Mouse (Mus musculus): ENCODE data around the gene 2300002M23Rik. TPM values are rescaled to one million over a fixed set of nuclear protein-coding genes. Genes with fewer than 3 reads are reported as not detected.

The 2300002M23Rik gene
- total and polyA plus RNA-seq, 2 experiments from 2014 or later, result not detected

GRCm38 (mm10) chr17:35578211-35578610 lies 11.0 kb downstream of the 2300002M23Rik start:
- Histone ChIP-seq H3K4me3 (ENCODE audit: low read depth, low read length) (no peak overlapping the region), H3K27me3 (ENCODE audit: insufficient read depth, low read length) (no peaks in the 10 kb centered on the region; the same call in 1 of the 2 replicates), H3K9me3 (ENCODE audit: low read length) (no peaks in the 10 kb centered on the region), H3K9ac (replicated peaks; ENCODE audit: low read length, poor library complexity, severe bottlenecking) (no peak overlapping the region), H3K4me1 (ENCODE audit: insufficient read depth, low read length) (no peaks in the 10 kb centered on the region), H3K27ac (ENCODE audit: low read depth, low read length) (no peak overlapping the region), H3K36me3 (ENCODE audit: insufficient read depth, low read length) (no peaks in the 10 kb centered on the region), H3K4me2 (ENCODE audit: low read depth, low read length, poor library complexity, severe bottlenecking) (no peak overlapping the region)
- 23% methylated on average over 6 of the region's 6 CpGs for WGBS
- peak; percentile 97 for TF ChIP-seq CTCF (IDR thresholded peaks at IDR 0.05)
- ATAC-seq (ENCODE audit: low FRiP score) (no peak), DNase-seq (ENCODE audit: low spot score) (peak; percentile 84)

DNA sequence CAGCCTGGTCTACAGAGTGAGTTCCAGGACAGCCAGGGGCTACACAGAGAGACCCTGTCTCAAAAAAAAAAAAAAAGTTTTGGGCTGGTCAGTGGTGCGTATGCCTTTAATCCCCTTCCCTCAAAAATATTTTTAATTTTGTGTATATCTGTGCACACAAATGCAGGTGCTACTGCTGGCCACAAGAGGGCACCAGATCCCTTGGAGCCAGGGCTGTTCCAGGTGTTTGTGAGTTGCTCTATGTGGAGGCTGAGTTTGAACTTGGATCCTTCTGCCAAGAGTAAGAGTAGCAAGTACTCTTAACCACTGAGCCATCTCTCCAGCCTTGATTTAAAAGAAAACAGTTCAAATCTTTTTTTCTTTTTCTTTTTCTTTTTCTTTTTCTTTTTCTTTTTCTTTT lies 15.7 kb downstream of the 2300002M23Rik start:
- no peaks in the 10 kb centered on the region for H3K9me3 ChIP-seq (ENCODE audit: low read length)
- ATAC-seq (ENCODE audit: low FRiP score) (no peak), DNase-seq (ENCODE audit: low spot score) (no peak)
- no peaks in the 10 kb centered on the region for H3K4me1 ChIP-seq (ENCODE audit: insufficient read depth, low read length)
- H3K27ac ChIP-seq (ENCODE audit: low read depth, low read length), result no peak overlapping the region
- no peak overlapping the region for H3K9ac ChIP-seq (replicated peaks; ENCODE audit: low read length, poor library complexity, severe bottlenecking)
- no peak overlapping the region for H3K4me2 ChIP-seq (ENCODE audit: low read depth, low read length, poor library complexity, severe bottlenecking)
- no peaks in the 10 kb centered on the region; the same call in 1 of the 2 replicates for H3K27me3 ChIP-seq (ENCODE audit: insufficient read depth, low read length)
- WGBS, result 91% methylated on average over 1 of the region's 1 CpGs
- peak; percentile 72 for TF ChIP-seq CTCF (IDR thresholded peaks at IDR 0.05)
- H3K4me3 ChIP-seq (ENCODE audit: low read depth, low read length), result no peak overlapping the region
- H3K36me3 ChIP-seq (ENCODE audit: insufficient read depth, low read length), result no peaks in the 10 kb centered on the region

DNA sequence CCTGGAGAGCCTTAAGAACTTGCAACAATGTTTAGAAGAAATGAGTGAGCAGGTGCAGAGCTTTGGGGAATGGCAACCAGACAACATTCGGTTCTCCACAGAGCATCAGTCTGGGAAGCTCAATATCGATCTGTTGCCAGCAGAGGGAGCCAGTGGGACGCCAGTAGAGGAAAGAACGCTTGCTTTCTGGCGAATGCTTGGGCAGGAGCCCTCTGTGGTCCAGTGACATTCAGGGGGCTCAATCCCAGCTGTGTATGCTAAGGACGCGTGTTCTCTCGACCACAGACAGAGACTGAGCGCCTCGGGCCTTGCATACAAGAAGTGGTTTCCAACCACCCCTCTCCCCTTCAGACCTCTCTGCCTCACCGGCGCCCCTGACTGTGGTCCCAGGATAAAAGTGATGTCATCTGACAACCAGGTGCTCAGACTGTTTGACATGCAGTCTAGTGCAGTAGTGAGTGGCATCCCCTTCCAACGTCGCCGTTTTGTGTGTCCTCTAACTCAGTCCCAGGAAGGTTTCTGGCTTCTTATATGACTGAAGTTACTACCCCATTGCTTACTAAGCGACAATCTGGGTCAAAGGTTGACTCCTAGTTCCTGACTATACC lies 17.2 kb downstream of the 2300002M23Rik start:
- peak overlapping the region; percentile 43 for H3K4me2 ChIP-seq (ENCODE audit: low read depth, low read length, poor library complexity, severe bottlenecking)
- H3K9me3 ChIP-seq (ENCODE audit: low read length), result no peaks in the 10 kb centered on the region
- H3K27me3 ChIP-seq (ENCODE audit: insufficient read depth, low read length), result no peaks in the 10 kb centered on the region; the same call in 1 of the 2 replicates
- H3K36me3 ChIP-seq (ENCODE audit: insufficient read depth, low read length), result no peaks in the 10 kb centered on the region
- TF ChIP-seq CTCF (IDR thresholded peaks at IDR 0.05), result peak; percentile 96
- ATAC-seq (ENCODE audit: low FRiP score), result peak; percentile 69
- H3K4me1 ChIP-seq (ENCODE audit: insufficient read depth, low read length), result no peaks in the 10 kb centered on the region
- no peak overlapping the region for H3K27ac ChIP-seq (ENCODE audit: low read depth, low read length)
- H3K4me3 ChIP-seq (ENCODE audit: low read depth, low read length), result no peak overlapping the region
- 15% methylated on average over 16 of the region's 16 CpGs for WGBS
- no peak overlapping the region for H3K9ac ChIP-seq (replicated peaks; ENCODE audit: low read length, poor library complexity, severe bottlenecking)
- peak; percentile 92 for DNase-seq (ENCODE audit: low spot score)

DNA sequence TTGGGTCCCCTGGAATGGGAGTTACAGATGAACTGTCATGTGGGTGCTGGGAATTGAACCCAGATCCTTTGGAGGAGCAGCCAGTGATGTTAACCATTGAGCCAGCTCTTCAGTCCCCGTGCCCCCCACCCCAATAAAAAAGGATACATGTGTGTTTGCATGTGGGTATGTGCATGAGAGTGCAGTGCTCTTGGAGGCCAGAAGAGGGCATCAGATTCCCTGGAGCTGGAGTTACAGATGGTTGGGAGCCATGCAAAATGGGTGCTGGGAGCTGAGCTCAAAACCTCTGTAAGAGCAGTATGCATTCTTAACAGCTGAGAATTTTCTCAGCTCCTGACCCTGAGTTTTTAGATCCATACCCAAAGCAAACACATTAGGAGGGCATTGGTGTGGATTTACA lies 20.0 kb downstream of the 2300002M23Rik start:
- Histone ChIP-seq H3K27ac (ENCODE audit: low read depth, low read length) (no peak overlapping the region), H3K9me3 (ENCODE audit: low read length) (no peaks in the 10 kb centered on the region), H3K27me3 (ENCODE audit: insufficient read depth, low read length) (no peaks in the 10 kb centered on the region), H3K36me3 (ENCODE audit: insufficient read depth, low read length) (no peaks in the 10 kb centered on the region), H3K4me2 (ENCODE audit: low read depth, low read length, poor library complexity, severe bottlenecking) (no peak overlapping the region), H3K4me1 (ENCODE audit: insufficient read depth, low read length) (no peaks in the 10 kb centered on the region), H3K9ac (replicated peaks; ENCODE audit: low read length, poor library complexity, severe bottlenecking) (no peak overlapping the region), H3K4me3 (ENCODE audit: low read depth, low read length) (no peak overlapping the region)
- 90% methylated on average over 1 of the region's 1 CpGs for WGBS
- peak; percentile 17; the same call in 1 of the 2 replicates for TF ChIP-seq CTCF (IDR thresholded peaks at IDR 0.05)
- ATAC-seq (ENCODE audit: low FRiP score) (no peak), DNase-seq (ENCODE audit: low spot score) (no peak)

DNA sequence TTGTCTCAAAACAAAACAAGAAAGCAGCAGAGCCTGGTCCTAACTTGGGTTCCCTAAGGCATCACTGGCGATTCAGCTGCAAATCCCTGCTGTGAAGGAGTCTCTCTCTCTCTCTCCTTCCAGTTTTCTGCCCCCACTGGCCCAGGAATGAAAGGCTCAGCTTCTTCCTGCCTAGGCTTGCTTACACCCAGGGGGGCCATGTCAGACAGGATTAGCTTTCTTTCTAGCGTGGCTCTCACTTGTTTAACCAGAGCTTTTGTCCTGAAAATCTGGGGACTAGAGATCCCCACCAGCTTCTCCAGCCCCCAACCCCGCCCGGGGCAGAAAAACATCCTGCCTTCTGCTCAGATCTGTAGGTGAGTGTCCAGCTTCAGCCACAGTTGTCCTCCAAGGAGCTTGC lies 21.1 kb downstream of the 2300002M23Rik start:
- DNase-seq (ENCODE audit: low spot score) (no peak), ATAC-seq (ENCODE audit: low FRiP score) (no peak)
- Histone ChIP-seq H3K36me3 (ENCODE audit: insufficient read depth, low read length) (no peaks in the 10 kb centered on the region), H3K9ac (replicated peaks; ENCODE audit: low read length, poor library complexity, severe bottlenecking) (no peak overlapping the region), H3K9me3 (ENCODE audit: low read length) (no peaks in the 10 kb centered on the region), H3K27me3 (ENCODE audit: insufficient read depth, low read length) (no peaks in the 10 kb centered on the region), H3K4me2 (ENCODE audit: low read depth, low read length, poor library complexity, severe bottlenecking) (no peak overlapping the region), H3K4me3 (ENCODE audit: low read depth, low read length) (no peak overlapping the region), H3K27ac (ENCODE audit: low read depth, low read length) (no peak overlapping the region), H3K4me1 (ENCODE audit: insufficient read depth, low read length) (no peaks in the 10 kb centered on the region)
- no peak for TF ChIP-seq CTCF (IDR thresholded peaks at IDR 0.05)
- 7% methylated on average over 4 of the region's 4 CpGs for WGBS

DNA sequence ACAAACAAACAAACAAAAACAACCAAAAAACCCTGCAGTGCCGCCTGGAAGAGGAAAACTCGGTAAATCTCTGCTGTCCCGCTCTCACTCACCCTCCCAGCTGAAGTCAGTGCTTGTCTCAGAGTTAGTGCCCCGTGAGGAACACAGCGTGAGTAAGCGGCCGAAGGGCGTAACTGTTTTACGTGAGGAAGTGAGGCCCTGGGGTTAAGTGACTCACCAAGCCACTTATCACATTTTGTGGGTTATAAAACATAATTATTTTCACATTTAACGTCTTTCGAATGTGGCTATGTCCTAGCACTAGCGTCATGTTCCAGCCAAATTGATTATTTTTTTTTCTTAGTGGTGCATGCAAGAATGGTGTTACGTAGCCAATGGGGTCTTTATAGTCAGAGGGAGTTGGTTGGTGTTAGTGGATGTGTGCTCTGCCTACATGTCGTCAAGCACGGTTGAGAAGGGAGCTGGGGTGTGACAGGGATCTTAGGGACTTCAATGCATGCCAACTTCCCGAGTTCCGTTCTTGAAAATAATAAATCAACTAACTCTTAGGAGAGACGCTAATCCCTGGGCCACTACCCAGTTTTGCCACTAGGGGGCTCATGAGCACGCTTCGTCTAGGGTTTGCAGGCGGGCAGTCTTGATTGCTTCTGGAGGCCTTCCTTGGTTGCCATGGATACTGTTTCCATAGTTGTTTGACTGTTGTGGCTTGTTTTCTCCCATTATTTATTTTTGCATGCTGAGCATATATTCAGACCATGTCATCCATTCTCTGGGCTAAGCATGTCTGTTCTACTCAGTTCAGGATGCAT lies 23.4 kb downstream of the 2300002M23Rik start:
- Histone ChIP-seq H3K4me2 (ENCODE audit: low read depth, low read length, poor library complexity, severe bottlenecking) (no peak overlapping the region), H3K9me3 (ENCODE audit: low read length) (no peaks in the 10 kb centered on the region), H3K27me3 (ENCODE audit: insufficient read depth, low read length) (no peaks in the 10 kb centered on the region), H3K9ac (replicated peaks; ENCODE audit: low read length, poor library complexity, severe bottlenecking) (no peak overlapping the region), H3K27ac (ENCODE audit: low read depth, low read length) (peak overlapping the region; percentile 63), H3K4me1 (ENCODE audit: insufficient read depth, low read length) (no peaks in the 10 kb centered on the region), H3K4me3 (ENCODE audit: low read depth, low read length) (no peak overlapping the region), H3K36me3 (ENCODE audit: insufficient read depth, low read length) (no peaks in the 10 kb centered on the region)
- peak; percentile 80 for ATAC-seq (ENCODE audit: low FRiP score)
- DNase-seq (ENCODE audit: low spot score), result peak; percentile 95
- TF ChIP-seq CTCF (IDR thresholded peaks at IDR 0.05), result peak; percentile 96
- 47% methylated on average over 21 of the region's 21 CpGs for WGBS
